Comparison of ENCODE assay signal across 9 mouse cellular contexts in the genomic region with DNA sequence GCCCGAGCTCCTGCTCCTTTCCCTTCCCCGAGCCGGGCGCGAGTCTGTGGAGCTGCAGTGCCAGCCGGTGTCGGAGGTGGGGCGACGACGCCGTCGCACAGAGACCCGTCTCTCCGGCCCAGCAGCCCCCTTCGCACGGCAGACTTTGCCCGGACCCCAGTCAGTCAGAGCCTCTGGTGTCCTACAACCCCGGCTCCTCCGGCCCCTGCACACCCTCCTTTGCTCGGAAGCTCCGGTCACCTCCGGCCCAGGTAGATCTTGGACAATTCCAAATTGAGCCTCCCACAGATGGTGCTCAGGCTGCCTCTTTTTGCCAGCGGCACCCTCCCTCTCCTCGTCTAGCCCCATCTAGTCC. TPM values are rescaled to one million over a fixed set of nuclear protein-coding genes. Genes with fewer than 3 reads are reported as not detected.
DNase-seq lines count a peak whose midpoint lies in the region; ATAC-seq and TF ChIP-seq lines count a peak whose summit lies in the region.
"Had no signal": no experiment of that assay in that cellular context is flagged by ENCODE, and none has a peak within 500 bp of the region (broad histone marks: within the 10 kb centered on the region; RNA-seq: fewer than 3 reads in every experiment).

No protein-coding gene starts in this region.

- no peak overlapping the region for H3K9ac ChIP-seq in kidney, postnatal 0 days (ENCODE audit: low read depth, low read length)
- peak overlapping the region; percentile 32; the same call in 1 of the 2 replicates for H3K9ac ChIP-seq in embryonic facial prominence, embryonic 11.5 days (replicated peaks; ENCODE audit: low read length)
- peak overlapping the region; percentile 83 for H3K9ac ChIP-seq in hindbrain, embryonic 16.5 days (ENCODE audit: low read depth, low read length)
- peak overlapping the region; percentile 88 for H3K9ac ChIP-seq in midbrain, postnatal 0 days (replicated peaks; ENCODE audit: low read length, poor library complexity, severe bottlenecking)

- peaks cover 7% of the 10 kb centered on the region for H3K4me1 ChIP-seq in kidney, postnatal 0 days (replicated peaks; ENCODE audit: insufficient read depth, low read length)
- H3K4me1 ChIP-seq in embryonic facial prominence, embryonic 11.5 days (ENCODE audit: control insufficient read depth, insufficient read depth, low read length) = peaks cover 5% of the 10 kb centered on the region; the same call in 1 of the 2 replicates
- H3K4me1 ChIP-seq in hindbrain, embryonic 16.5 days (ENCODE audit: control insufficient read depth, insufficient read depth, low read depth, low read length) = peaks cover 23% of the 10 kb centered on the region
- H3K4me1 ChIP-seq in midbrain, postnatal 0 days (ENCODE audit: insufficient read depth, low read length) = 0 out of 2 replicates have a peak, but pooled peaks cover 3% of the 10 kb centered on the region

- peaks cover 31% of the 10 kb centered on the region; the same call in 1 of the 2 replicates for H3K27me3 ChIP-seq in kidney, postnatal 0 days (ENCODE audit: insufficient read depth, low read length)
- H3K27me3 ChIP-seq in embryonic facial prominence, embryonic 11.5 days (ENCODE audit: control insufficient read depth, insufficient read depth, low read length) = peaks cover 11% of the 10 kb centered on the region; the same call in 1 of the 2 replicates
- H3K27me3 ChIP-seq in hindbrain, embryonic 16.5 days (replicated peaks; ENCODE audit: control insufficient read depth, insufficient read depth, low read length) = no peaks in the 10 kb centered on the region; the same call in 1 of the 2 replicates
- peaks cover under 1% of the 10 kb centered on the region; the same call in 1 of the 2 replicates for H3K27me3 ChIP-seq in midbrain, postnatal 0 days (ENCODE audit: insufficient read depth, low read length)

- no peaks in the 10 kb centered on the region for H3K9me3 ChIP-seq in kidney, postnatal 0 days (replicated peaks; ENCODE audit: low read length)
- H3K9me3 ChIP-seq in embryonic facial prominence, embryonic 11.5 days (replicated peaks; ENCODE audit: control insufficient read depth, low read length) = no peaks in the 10 kb centered on the region
- no peaks in the 10 kb centered on the region for H3K9me3 ChIP-seq in hindbrain, embryonic 16.5 days (ENCODE audit: control insufficient read depth, low read length)
- H3K9me3 ChIP-seq in midbrain, postnatal 0 days (ENCODE audit: low read length) = no peaks in the 10 kb centered on the region

- H3K27ac ChIP-seq in kidney, postnatal 0 days = no peak overlapping the region
- no peak overlapping the region for H3K27ac ChIP-seq in embryonic facial prominence, embryonic 11.5 days (replicated peaks; ENCODE audit: low read depth, low read length)
- peak overlapping the region; percentile 75 for H3K27ac ChIP-seq in hindbrain, embryonic 16.5 days (ENCODE audit: low read depth, low read length)
- peak overlapping the region; percentile 77 for H3K27ac ChIP-seq in midbrain, postnatal 0 days (ENCODE audit: low read depth, low read length)

- DNase-seq in kidney, postnatal 0 days (ENCODE audit: low spot score) = no peak
- no peak for DNase-seq in kidney, adult 9 months
- DNase-seq in embryonic facial prominence, embryonic 11.5 days (ENCODE audit: low spot score) = no peak
- no peak for DNase-seq in midbrain, postnatal 0 days (ENCODE audit: low spot score)
- no peak for DNase-seq in gastrocnemius, adult 8-10 months (ENCODE audit: low spot score in 2 of 2)
- DNase-seq in cerebellum, adult 11 months = no peak
- DNase-seq in MN1 (ENCODE audit: low spot score) = no peak

- under 1% methylated on average over 24 of the region's 24 CpGs for WGBS in kidney, postnatal 0 days
- under 1% methylated on average over 24 of the region's 24 CpGs for WGBS in embryonic facial prominence, embryonic 11.5 days
- 1% methylated on average over 19 of the region's 24 CpGs for WGBS in hindbrain, embryonic 16.5 days
- WGBS in midbrain, postnatal 0 days = 2% methylated on average over 24 of the region's 24 CpGs

- H3K4me3 ChIP-seq in kidney, postnatal 0 days (replicated peaks; ENCODE audit: low read depth, low read length) = peak overlapping the region; percentile 54
- H3K4me3 ChIP-seq in embryonic facial prominence, embryonic 11.5 days (ENCODE audit: low read depth, low read length) = peak overlapping the region; percentile 76
- peak overlapping the region; percentile 88 for H3K4me3 ChIP-seq in hindbrain, embryonic 16.5 days (ENCODE audit: low read length)
- peak overlapping the region; percentile 89 for H3K4me3 ChIP-seq in midbrain, postnatal 0 days (ENCODE audit: low read depth, low read length)

- TF ChIP-seq CTCF in kidney, postnatal 0 days (IDR thresholded peaks at IDR 0.05; ENCODE audit: low read depth) = no peak
- TF ChIP-seq CTCF in midbrain, postnatal 0 days (IDR thresholded peaks at IDR 0.05) = no peak

- H3K4me2 ChIP-seq in kidney, postnatal 0 days (ENCODE audit: low read length) = peak overlapping the region; percentile 76
- peak overlapping the region; percentile 71 for H3K4me2 ChIP-seq in embryonic facial prominence, embryonic 11.5 days (ENCODE audit: low read depth, low read length)
- peak overlapping the region; percentile 87 for H3K4me2 ChIP-seq in hindbrain, embryonic 16.5 days (ENCODE audit: low read length)
- H3K4me2 ChIP-seq in midbrain, postnatal 0 days (ENCODE audit: low read depth, low read length, poor library complexity, severe bottlenecking) = peak overlapping the region; percentile 85

- peaks cover 19% of the 10 kb centered on the region for H3K36me3 ChIP-seq in kidney, postnatal 0 days (ENCODE audit: insufficient read depth, low read length)
- peaks cover 14% of the 10 kb centered on the region for H3K36me3 ChIP-seq in embryonic facial prominence, embryonic 11.5 days (replicated peaks; ENCODE audit: control insufficient read depth, insufficient read depth, low read depth, low read length)
- H3K36me3 ChIP-seq in hindbrain, embryonic 16.5 days (ENCODE audit: control insufficient read depth, insufficient read depth, low read length) = peaks cover 23% of the 10 kb centered on the region
- peaks cover 43% of the 10 kb centered on the region for H3K36me3 ChIP-seq in midbrain, postnatal 0 days (ENCODE audit: insufficient read depth, low read length)

- no peak; the same call in 1 of the 2 replicates for ATAC-seq in kidney, postnatal 0 days (replicated peaks; ENCODE audit: low FRiP score, low read depth)
- peak; percentile 42; the same call in 1 of the 2 replicates for ATAC-seq in embryonic facial prominence, embryonic 11.5 days (replicated peaks; ENCODE audit: insufficient number of reproducible peaks, low FRiP score, low TSS enrichment, low read depth)
- ATAC-seq in hindbrain, embryonic 16.5 days = no peak
- no peak for ATAC-seq in midbrain, postnatal 0 days (ENCODE audit: low FRiP score)

RNA-seq across cellular contexts. Expression of a gene that starts 0.3 kb away (rescaled TPM):
- polyA plus RNA-seq in kidney, postnatal 0 days (2015; fragmentation: Nextera tagmentation; extraction: Ambion mirVana) = 0.61 and 1.3 TPM in 2 replicates
- polyA plus RNA-seq in embryonic facial prominence, embryonic 11.5 days (2014; fragmentation: Nextera tagmentation; extraction: Ambion mirVana) = 0.98 and 1.6 TPM in 2 replicates
- polyA plus RNA-seq in hindbrain, embryonic 16.5 days (2015; fragmentation: Nextera tagmentation; extraction: Ambion mirVana) = 50.5 and 52.5 TPM in 2 replicates
- 52.4 and 57.8 TPM in 2 replicates for total RNA-seq in midbrain, postnatal 0 days (2014; rRNA removed)
- polyA plus RNA-seq in midbrain, postnatal 0 days (2015; fragmentation: Nextera tagmentation; extraction: Ambion mirVana) = 49.4 and 50.4 TPM in 2 replicates
- total RNA-seq in gastrocnemius, adult 8-10 months (2022) = not detected

RNA-seq across cellular contexts. Expression of a gene that starts 0.5 kb away (rescaled TPM):
- polyA plus RNA-seq in kidney, postnatal 0 days (2015; fragmentation: Nextera tagmentation; extraction: Ambion mirVana) = 37.1 and 38.3 TPM in 2 replicates
- 14.6 and 15.3 TPM in 2 replicates for polyA plus RNA-seq in embryonic facial prominence, embryonic 11.5 days (2014; fragmentation: Nextera tagmentation; extraction: Ambion mirVana)
- 42.1 and 46.4 TPM in 2 replicates for polyA plus RNA-seq in hindbrain, embryonic 16.5 days (2015; fragmentation: Nextera tagmentation; extraction: Ambion mirVana)
- total RNA-seq in midbrain, postnatal 0 days (2014; rRNA removed) = 125 and 132 TPM in 2 replicates
- polyA plus RNA-seq in midbrain, postnatal 0 days (2015; fragmentation: Nextera tagmentation; extraction: Ambion mirVana) = 60.0 and 60.8 TPM in 2 replicates
- total RNA-seq in gastrocnemius, adult 8-10 months (2022) = 1 to 10 TPM; 2.0 to 3.5 (median 2.5) TPM

RNA-seq across cellular contexts. Expression of a gene that starts 26.6 kb away (rescaled TPM):
- 35.0 and 42.6 TPM in 2 replicates for polyA plus RNA-seq in kidney, postnatal 0 days (2015; fragmentation: Nextera tagmentation; extraction: Ambion mirVana)
- polyA plus RNA-seq in embryonic facial prominence, embryonic 11.5 days (2014; fragmentation: Nextera tagmentation; extraction: Ambion mirVana) = 52.4 and 54.2 TPM in 2 replicates
- 25.4 and 26.1 TPM in 2 replicates for polyA plus RNA-seq in hindbrain, embryonic 16.5 days (2015; fragmentation: Nextera tagmentation; extraction: Ambion mirVana)
- 40.7 and 45.9 TPM in 2 replicates for total RNA-seq in midbrain, postnatal 0 days (2014; rRNA removed)
- polyA plus RNA-seq in midbrain, postnatal 0 days (2015; fragmentation: Nextera tagmentation; extraction: Ambion mirVana) = 24.2 TPM in 2 replicates
- 10 to 100 TPM; 22.2 to 38.4 (median 28.3) TPM for total RNA-seq in gastrocnemius, adult 8-10 months (2022)

RNA-seq across cellular contexts. Expression of a gene that starts 27.3 kb away (rescaled TPM):
- 2.8 and 3.5 TPM in 2 replicates for polyA plus RNA-seq in kidney, postnatal 0 days (2015; fragmentation: Nextera tagmentation; extraction: Ambion mirVana)
- polyA plus RNA-seq in embryonic facial prominence, embryonic 11.5 days (2014; fragmentation: Nextera tagmentation; extraction: Ambion mirVana) = 1.5 and 1.9 TPM in 2 replicates
- 17.9 and 18.7 TPM in 2 replicates for polyA plus RNA-seq in hindbrain, embryonic 16.5 days (2015; fragmentation: Nextera tagmentation; extraction: Ambion mirVana)
- 30.9 and 33.3 TPM in 2 replicates for total RNA-seq in midbrain, postnatal 0 days (2014; rRNA removed)
- 22.5 and 23.2 TPM in 2 replicates for polyA plus RNA-seq in midbrain, postnatal 0 days (2015; fragmentation: Nextera tagmentation; extraction: Ambion mirVana)
- total RNA-seq in gastrocnemius, adult 8-10 months (2022) = 1 to 10 TPM in 3 of 4 experiments, under 1 TPM in 1; 0.59 to 2.0 (median 1.5) TPM

RNA-seq across cellular contexts. Expression of a gene that starts 29.4 kb away (rescaled TPM):
- 0.40 and 0.45 TPM in 2 replicates for polyA plus RNA-seq in kidney, postnatal 0 days (2015; fragmentation: Nextera tagmentation; extraction: Ambion mirVana)
- polyA plus RNA-seq in embryonic facial prominence, embryonic 11.5 days (2014; fragmentation: Nextera tagmentation; extraction: Ambion mirVana) = 0.29 and 1.1 TPM in 2 replicates
- polyA plus RNA-seq in hindbrain, embryonic 16.5 days (2015; fragmentation: Nextera tagmentation; extraction: Ambion mirVana) = 20.3 and 21.6 TPM in 2 replicates
- total RNA-seq in midbrain, postnatal 0 days (2014; rRNA removed) = 180 and 188 TPM in 2 replicates
- 54.8 and 60.0 TPM in 2 replicates for polyA plus RNA-seq in midbrain, postnatal 0 days (2015; fragmentation: Nextera tagmentation; extraction: Ambion mirVana)
- total RNA-seq in gastrocnemius, adult 8-10 months (2022) = not detected
- total RNA-seq: gastrocnemius, postnatal 36 days had no signal

Comparison
In these comparisons a context has a peak if more than half of its experiments do, and no peak if none do; other contexts are left out.
1. H3K27ac ChIP-seq: peak in hindbrain, embryonic 16.5 days (single experiment) and midbrain, postnatal 0 days (single experiment); none in kidney, postnatal 0 days (single experiment) and embryonic facial prominence, embryonic 11.5 days (single experiment).
2. RNA of a gene that starts 0.3 kb away (polyA plus RNA-seq): 50.5 to 52.5 TPM in hindbrain, embryonic 16.5 days and 49.4 to 50.4 TPM in midbrain, postnatal 0 days; 0.98 to 1.6 TPM in embryonic facial prominence, embryonic 11.5 days and 0.61 to 1.3 TPM in kidney, postnatal 0 days; every median in the first group is over 10 times any median in the second.
3. Peak in every context shown above with its lines, with median percentiles within 50 percentile points of each other: H3K4me2 ChIP-seq and H3K4me3 ChIP-seq.